Mouse (Mus musculus) spleen, adult 2 months (tissue): ENCODE data around the gene Alpi.

Source experiments
- CTCF ChIP-seq: fragments of 200-500 bp; IDR thresholded peaks from 2 replicates; pipeline ENCODE4 v1.5.1; 2011; ENCODE audit warnings: mild to moderate bottlenecking, inconsistent platforms; ENCODE audit not compliant: insufficient read depth, insufficient read length, insufficient replicate concordance; ENCODE audit errors: extremely low read depth
- POLR2A ChIP-seq: fragments of 200-500 bp; IDR thresholded peaks from 2 replicates; pipeline ENCODE4 v1.6.1; 2011; ENCODE audit warnings: low read depth, low read length, inconsistent platforms

GRCm38 (mm10) chr1:87070720-87071119 is 30.7 kb downstream of the Alpi start:
- TF ChIP-seq POLR2A (no peak), CTCF (peak; percentile 36; the same call in 1 of the 2 replicates)
